Mouse (Mus musculus) CD8-positive naive resting alpha-beta T cell, adult 2 months (primary cell): ENCODE data around the gene Arhgap42.

Experiments
- DNase-seq, 2 experiments: peaks; one replicate each; pipeline ENCODE4 v3.0.0; 2022; ENCODE audit warnings: low read depth in 2 of 2, low spot score in 2 of 2

Gene Arhgap42

DNA sequence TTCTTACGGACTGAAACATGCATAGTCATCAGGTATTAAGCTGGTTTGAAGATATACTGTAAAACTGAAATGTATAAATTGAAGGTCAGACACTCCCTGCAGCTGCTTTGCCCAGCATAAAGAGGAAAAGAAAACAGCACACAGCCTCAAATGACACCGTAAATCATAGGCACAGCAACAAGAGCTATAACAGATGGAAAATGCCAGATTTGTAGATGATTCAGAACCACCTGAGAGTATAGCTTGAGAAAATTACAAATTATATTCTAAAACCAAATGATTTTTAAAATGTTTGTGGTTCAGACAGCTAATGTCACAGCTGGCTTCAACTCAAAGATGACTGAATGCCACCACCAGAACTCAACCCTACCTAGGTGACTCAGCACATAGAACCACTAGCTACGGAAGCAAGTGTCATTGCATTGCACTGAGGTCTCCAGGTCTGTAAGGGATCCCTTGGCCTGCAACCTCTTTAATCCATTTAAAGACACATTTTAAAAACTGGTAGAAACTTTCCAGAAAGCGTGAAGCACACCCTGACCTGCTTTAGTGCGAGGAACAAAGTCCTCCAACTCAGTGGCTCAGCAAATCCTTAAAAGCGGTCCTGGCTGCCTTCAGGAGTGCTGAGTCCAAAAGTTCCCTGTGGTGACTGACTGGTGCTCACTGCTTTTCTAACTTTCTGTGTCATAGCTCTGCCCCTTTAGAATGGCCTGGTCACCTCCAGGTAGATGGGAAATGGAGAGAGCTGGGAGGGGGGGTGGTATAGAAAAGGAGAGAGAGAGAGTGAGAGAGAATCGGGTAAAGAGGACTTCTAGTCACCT lies 94.4 kb downstream of the Arhgap42 start:
- no peak for DNase-seq

DNA sequence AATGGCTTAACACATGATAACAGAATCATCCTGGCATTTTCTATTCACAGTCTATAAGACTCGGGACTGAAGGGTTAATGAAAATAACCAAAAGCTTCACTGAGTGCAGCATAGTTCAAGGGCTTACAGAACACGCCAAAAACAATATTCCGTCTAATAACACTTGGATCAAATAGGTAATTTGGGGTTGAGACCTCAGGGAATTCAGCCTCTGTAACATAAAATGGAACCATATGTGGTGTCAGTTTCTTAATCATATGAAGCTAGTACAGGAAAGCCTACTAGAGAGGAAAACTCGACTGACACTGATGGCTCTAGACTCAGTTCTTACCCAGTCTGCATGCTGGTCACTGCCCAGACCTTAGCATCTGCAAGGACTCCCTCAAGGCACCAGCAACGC lies 95.8 kb downstream of the Arhgap42 start:
- no peak for DNase-seq

DNA sequence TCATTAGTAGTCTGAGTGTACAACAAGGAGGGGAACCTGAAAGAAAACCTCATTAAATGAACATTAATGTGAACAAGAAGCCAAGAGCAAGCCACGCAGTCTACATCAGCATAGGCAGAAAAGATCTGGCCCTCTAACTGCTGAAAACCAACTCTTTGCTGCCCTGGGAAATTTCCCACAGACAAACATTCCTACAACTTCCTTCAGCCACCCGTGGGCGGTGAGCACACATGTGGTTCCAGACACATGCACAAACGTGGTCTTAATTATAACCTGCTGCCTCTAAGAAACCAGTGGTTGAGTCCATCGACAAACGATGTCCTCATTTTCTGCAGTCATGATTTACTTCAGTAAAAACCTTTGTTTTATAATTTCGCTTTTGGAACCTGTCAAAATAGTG lies 96.3 kb downstream of the Arhgap42 start:
- DNase-seq: no peak

DNA sequence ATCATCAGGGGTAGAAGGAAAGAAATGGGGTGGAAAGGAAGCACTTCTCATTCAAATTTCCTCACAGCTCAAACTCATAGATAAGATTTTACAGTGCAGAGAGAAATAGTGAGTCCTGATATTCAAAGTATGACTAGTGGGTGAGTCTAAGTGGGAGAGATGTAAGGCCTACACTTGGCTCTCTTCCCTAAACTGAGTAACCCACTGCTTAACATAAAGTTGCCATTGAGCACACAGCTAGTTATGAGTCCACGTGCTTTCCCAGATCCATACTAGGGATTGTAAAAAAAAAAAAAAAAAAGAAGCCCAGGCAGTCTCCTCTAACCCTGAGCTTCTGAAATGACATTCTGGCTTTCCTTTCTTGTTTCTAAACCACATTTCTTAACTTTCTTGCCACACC lies 96.8 kb downstream of the Arhgap42 start:
- no peak for DNase-seq

DNA sequence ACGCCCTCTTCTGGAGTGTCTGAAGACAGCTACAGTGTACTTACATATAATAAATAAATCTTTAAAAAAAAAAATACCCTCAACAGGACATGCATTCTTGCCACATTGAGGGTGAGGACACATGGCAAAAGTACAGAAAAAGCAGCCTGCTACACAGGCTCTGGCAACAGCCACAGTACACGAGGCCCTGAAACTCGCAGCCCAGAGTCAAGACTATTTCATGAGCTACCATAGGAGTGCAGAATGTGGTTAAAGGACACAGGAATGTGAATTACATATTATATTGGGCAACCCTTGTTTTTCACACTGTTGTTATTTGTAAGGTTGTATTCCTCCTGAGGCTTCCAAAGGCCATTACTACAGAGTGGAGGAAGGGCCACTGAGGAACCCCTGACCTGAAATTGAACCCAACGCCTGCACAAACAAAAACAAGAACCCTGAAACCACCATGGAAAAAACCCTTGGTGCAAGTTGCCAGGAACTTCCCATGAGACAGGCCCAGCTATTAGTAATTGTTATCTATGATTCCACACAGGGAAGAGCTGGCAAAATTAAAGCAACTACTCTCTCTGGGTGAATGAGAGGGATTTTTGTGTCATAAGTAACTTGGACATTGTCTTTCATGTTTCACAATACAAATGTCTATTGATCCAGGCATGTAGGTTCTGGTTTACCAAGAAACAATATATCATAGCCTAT lies 109.8 kb downstream of the Arhgap42 start:
- no peak for DNase-seq

DNA sequence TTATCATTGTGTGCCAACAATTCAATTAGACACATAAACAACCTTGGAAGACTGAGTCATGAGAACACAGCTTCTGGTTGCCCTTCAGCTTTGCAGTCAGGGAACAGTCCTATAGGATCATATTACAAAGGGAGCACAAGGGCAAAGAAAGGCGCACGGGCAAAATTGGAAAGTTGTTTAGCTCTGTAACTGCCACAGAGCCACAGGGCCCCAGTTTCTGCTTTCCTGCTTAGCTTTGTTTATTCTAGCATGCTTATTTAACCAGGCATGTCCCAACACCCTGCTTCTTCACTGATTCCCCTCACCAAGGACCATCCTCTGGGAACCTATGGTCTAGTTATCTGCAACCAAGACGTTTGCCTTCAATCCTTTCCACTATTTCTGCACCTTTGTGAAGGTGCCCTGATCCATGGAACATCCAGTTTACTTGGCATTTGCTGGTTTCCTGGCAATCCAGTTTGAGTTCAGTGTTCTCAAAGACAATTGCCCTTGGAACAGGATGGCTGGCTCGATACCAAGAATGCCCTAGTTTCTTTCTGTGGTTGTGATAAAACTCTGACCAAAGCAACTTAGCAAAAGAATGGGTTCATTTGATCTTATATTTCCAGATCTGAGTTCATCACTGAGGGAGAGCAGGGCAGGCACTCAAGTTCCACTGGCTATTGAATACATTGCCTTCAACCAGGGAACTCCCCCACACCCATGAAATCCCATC lies 111.7 kb downstream of the Arhgap42 start:
- no peak for DNase-seq

DNA sequence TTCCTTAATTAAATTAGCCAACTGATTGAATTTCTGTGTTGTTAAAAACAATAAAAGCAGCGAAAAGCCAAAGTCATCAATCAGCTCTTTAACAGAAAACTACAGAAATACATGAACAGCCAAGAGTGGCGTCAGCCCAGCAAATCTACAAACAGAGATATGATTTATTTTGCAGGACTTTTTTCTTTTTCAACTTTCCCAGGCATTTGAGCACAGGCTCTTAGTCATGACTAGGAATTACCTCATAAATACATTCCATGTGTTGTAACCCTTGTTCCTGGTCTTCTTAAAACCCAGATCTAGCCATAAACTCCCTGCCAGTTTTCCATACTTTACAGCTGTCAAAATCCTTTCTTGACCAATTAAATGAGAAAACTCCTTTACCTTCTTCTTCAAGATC lies 114.7 kb downstream of the Arhgap42 start:
- no peak for DNase-seq

DNA sequence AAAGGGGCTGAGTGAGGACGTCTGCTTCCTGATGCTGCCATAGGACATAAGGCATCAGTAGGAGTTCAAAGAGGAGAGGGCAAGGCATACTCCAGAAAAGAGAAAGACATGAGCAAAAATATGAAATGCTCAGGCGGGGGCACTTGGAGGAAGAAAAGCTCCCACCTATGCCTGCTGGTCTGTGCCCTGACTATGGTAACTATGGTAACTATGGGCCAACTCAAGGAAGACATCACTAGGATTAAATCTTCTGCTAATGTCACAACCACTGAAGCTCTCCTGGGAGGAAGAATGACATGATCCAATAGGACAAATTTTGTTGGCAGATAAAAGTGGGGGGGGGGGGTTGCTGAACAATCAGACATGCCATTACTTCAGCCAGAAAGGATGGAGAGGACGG lies 124.6 kb downstream of the Arhgap42 start:
- no peak for DNase-seq

DNA sequence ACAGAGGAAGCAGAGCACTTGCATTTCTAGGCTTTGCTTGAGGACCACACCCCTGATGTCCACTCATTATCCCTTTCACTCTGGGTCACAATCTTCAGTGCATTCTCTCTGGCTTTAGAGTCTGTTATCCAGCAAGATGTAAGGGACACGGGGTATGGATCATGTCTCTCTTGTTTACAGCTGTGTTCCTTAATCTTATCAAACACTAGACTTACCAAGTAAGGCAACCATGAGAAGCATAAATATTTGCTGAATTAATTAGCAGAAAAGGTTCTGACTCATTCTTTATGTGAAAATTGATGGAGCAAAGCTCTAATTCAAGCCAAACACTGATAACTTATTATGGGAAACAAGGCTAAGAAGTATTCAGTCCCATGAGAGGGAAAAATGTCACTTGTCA lies 125.1 kb downstream of the Arhgap42 start:
- DNase-seq: no peak

DNA sequence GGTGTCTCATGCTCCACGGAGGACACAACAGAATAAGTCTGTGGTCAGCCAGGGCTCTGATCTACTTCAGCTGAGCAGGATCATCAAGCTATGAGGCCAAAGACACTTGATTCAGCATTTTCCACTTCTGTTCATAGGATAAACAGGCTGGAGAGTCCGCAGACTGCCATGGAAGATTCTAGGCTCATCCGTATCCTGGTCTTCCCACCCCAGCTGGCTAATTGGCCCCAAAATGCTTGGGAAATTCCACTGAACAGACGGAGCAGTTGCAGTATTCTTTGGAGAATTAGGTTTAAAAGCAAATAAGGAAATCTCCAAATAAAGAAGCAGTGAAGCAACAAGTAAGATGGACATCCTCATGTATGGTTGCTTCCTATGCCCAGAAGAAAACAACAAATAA lies 126.0 kb downstream of the Arhgap42 start:
- DNase-seq: no peak

DNA sequence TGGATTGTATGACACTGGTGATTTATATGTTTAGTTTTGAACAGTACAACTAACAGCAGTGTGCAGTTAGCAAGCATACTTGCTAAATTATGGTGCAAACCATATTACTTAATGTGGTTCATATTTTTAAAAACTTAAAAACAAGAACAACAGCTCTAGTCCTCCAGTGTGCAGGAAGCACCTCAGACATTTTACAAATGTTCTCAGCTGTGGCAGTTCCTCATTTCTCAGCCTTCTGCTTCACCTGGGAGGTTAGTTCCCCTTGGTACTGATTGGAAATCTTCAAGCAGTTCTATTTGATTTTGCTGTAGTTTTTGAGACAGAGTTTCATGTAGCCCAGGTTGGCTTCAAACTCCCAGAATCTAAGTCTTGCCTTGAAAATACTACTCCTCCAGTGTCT lies 131.2 kb downstream of the Arhgap42 start:
- DNase-seq: no peak

DNA sequence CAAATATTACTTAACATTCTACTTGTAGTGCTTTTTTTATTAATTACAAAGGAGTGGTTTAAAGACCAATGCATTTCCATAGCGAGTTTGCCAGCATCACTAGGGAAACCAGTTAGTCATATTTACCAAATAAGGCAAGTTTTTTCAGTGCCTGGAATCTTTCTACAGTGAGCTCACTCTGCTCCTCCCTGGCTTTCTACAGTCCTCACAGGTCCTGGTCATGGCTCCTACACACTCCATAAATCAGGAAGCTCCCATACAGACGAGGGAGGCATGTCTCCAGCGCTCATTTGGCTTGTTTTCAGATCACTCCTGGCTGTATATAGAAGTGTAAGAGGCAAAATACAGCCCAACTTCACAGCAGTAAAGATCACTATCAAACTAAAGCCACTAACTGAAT lies 134.1 kb downstream of the Arhgap42 start:
- no peak for DNase-seq

DNA sequence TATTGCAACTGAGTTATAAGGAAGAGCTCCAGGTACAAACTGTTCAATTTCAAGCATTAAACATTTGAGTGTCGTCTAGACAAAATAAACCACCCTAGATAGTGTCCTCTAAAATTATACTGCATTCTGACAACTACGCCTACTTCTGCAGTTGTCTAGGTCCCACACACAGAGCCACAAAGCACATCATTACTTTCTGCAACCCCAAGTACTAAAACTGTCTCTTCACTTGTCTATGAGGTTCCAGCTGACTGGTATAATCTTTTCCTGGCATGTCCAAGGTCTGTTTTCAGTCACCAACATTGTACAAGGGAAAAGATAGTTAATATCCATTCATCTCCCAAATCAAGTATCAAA lies 136.8 kb downstream of the Arhgap42 start:
- DNase-seq: no peak

DNA sequence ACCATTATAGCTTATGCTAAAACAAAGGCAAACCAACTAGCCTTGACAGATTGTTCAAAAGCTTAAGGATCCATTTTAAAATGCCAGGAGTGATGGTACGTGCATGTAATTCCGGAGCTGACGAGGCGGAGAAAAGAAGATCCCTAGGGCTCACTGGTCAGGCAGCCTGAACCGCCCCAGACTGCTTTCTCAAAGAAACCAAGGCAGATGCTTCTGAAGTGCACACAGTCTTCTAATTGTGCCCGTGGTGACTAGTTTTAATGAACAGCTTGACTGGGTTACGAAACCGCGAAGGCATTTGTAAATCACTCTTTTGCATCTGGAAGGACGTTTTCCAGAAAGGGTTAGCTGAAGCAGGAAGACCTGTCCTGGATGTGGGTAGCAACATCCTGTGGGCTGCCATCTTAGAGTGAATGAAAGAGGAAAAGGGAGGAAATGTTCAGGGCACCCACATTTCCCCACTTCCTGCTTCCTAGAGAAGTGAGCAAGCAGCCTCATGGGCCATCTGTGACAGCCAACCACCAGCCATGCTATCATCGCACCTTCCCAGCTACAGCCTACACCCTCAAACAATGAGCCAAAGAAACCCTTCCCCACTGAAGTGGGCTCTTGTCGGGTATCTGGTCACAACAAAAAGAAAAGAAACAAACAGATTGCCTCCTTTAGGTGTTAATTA lies 137.3 kb downstream of the Arhgap42 start:
- DNase-seq: no peak

DNA sequence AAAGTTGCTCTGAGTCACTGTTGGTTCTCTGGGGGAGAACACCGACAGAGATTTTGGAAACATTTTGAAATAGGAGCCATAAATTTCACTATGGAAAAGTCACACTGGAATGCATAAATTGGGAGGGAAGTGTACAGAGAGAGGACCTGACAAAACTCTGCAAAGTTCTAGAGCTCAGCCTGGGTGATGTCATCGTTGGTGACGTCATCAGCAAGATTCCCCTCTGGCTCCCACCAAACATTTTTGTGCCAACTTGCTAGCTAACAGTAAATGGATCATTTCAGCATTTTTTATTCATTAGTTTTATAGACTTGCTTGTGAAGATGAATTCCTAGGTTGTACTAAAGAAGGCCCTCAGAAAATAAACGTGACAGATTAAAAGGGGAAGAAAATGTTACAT lies 137.8 kb downstream of the Arhgap42 start:
- no peak for DNase-seq

DNA sequence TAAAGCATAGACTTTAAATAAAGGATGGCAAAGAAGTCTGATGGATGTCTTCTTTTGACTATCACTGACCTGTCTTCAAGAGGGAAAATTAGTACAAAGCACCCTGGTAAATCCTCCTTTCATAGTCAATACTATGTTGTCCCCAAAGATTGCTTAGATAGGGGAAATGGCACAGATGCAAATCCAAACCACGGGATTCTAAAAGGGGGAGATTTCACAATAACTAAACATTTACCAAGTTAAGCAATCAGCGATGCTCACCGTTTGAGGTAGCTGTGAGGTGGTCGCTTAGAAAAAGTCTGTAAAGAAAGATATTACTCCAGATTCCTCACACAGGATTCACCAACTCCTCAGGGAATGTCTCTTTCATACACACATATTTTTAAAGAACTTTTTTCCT lies 141.1 kb downstream of the Arhgap42 start:
- no peak for DNase-seq

DNA sequence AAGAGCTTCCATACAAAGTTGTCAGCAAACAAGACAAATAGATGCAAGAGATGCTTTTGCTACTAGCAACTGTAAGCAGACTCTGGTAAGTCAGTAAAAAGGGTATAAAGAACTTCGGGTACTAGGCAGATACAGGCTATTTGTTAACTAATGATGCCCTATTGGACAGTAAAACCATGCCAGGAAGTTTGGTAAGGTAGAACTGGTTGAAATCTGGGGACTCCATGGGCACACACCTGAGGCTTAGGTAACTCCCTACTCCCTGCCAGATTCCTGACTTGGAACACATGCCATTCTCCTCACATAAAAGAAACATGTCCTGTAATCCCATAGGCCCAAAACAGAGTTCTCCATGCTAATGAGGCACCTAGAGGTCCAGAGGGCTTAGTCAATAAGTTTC lies 142.1 kb downstream of the Arhgap42 start:
- no peak for DNase-seq

DNA sequence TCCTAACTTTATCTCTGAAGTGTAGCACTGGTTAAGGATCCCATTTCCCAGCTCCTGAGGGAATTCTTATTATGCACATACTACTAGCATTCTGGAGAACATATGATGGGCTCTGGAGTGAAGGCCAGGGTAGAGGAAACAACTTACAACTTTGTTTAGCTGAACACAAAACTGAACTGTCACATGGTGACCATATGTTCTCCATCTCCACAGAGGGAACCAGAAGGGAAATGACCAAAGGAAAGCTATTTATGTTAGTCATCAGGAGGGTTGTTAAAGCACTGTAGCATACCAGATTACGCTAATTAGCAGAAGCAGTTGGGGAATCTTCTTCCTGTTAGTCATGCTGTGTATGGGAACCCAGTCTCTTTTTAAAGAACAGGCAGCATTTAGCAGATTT lies 145.8 kb downstream of the Arhgap42 start:
- DNase-seq: no peak

DNA sequence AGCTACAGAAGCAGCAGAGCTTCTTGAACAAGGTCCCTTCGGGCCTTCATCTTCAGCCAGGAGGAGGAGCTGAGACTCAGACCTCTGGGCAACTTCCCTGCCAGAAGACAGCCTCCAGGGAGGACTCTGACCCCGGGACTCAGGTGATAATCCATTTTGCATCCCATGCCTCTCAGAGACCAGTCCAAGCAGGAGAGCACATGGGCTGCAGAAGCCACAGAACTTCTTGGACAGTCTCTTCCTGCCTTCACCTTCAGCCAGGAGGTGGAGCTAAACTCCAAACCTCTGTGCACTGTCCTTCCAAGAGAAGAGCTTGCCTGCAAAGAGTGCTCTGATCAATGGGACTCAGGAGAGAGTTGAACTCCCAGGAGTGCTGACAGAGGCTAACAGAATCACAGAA lies 155.5 kb downstream of the Arhgap42 start:
- DNase-seq: no peak

DNA sequence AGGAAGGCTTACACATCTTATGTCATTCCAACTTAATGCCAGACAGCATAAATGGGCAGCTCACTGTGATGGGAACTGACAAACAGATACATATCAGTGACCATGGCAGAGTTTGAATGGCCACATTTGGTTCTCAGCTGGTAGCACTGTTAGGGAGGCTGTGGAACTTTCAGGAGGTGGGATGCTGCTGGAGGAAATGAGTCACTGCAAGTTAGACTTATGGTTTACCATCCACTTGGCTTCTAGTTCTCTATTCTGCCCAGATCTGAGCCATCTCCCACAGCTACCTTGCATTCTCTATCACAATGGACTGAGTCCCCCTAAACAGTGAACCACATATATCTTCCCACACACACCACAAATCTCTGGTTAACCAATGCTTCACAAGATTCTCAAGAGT lies 186.0 kb downstream of the Arhgap42 start:
- DNase-seq: no peak

DNA sequence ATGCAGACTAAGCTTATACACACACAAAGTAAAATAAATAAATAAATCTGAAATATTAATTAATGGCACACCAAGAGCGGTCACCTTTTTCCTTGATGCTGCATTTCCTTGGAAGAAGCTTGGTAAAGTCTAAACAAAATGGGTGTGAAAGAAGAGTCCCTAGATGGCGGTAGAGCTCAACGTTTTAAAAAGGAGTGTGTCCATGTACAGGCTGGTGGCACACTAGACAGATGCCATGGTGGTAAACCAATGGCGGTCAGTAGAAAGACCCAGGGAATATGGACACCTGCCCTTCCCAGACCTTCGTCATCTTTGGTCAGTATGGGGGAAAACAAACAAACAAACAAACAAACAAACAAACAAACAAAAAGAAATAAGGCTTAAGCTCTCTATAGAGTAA lies 187.7 kb downstream of the Arhgap42 start:
- no peak for DNase-seq

DNA sequence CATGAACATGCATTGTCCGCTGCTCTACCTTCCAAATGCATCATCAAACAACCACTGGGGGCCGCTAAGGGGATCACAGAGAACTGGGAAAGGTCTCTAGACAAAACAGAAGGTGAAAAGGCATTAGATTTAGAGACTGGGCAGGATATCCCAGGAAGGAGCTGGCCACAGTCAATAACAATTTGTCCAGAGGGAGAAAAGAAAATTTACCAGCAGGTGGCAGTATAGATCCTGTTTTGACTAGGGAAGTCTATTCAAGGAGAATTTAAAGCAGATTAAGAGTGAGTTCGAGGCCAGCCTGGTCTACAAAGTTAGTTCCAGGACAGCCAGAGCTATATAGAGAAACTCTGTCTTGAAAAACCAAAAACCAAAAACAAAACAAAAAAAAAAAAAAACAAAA lies 189.7 kb downstream of the Arhgap42 start:
- no peak for DNase-seq
